Mouse (Mus musculus): Measurements from ENCODE around the gene Defb19.

DNA sequence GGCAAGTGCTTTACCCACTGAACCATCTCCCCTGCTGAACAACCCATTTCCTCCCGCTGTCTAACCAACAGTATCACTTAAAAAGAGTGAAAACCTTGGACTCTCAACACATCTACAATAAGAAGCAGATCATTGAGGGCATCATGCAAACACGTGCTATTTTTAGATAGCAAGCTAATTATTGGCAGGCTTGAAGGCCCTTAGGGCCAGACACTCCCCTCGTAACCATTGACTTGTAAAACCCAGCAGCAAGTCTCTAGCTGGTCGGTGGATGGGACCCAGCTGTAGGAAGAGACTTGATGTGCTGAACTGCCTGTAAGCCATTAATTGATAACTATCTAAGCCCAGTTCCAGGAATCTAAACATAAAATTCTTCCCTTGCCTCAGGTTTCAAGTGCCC is 36.6 kb downstream of the Defb19 start:
- TF ChIP-seq POLR2A (IDR thresholded peaks at IDR 0.05; ENCODE audit: insufficient read depth, low read depth, low read length) (no peak), CTCF (IDR thresholded peaks at IDR 0.05) (no peak), EP300 (IDR thresholded peaks at IDR 0.05; ENCODE audit: insufficient read depth, low read depth, low read length) (no peak)

All from heart, adult 2 months (tissue).